Mouse (Mus musculus): ENCODE measurements around the gene Hjurp.

DNA sequence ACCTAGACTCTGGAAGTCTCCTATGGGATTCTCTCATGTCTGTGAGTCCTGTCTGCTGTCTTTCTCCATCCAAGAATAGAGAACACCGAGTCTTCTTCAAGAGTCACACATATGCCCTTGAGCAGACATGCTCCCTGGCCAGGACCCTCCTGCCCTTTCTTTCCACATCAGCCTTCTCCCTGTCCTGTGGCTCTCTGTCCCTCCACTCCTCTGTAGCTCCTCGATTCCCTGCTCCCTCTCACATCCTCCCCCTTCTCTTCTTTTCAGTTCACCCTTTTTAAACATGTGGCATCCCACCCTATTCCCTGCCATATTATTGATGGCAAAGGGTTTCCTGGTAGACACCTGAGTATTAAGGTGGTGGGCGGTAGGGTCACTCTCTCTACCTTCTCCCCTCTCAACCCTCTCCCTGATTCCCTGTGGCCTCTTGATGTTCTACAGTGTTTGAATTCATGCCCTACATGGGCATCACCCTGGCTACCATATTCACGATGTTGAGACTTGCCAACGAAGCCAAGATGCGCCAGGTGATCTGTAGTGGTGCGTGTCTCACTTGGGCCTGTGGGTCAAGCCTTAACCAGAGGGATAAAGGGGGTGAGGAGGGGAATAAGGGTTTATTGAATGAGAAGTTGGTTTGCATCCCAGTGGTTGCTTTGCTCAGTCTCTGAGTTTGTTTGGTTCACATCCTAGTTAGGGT is 45.5 kb downstream of the Hjurp start:
- TF ChIP-seq CTCF (IDR thresholded peaks at IDR 0.05; ENCODE audit: insufficient read depth, low read length) (no peak), POLR2A (IDR thresholded peaks at IDR 0.05; ENCODE audit: borderline replicate concordance, extremely low read depth, low read depth, low read length) (no peak)
